Mouse (Mus musculus): ENCODE results near the gene Bmpr2. TPM values are rescaled to one million over a fixed set of nuclear protein-coding genes. Genes with fewer than 3 reads are reported as not detected.

Gene Bmpr2
- polyA plus RNA-seq, 1 experiment: 3.7 TPM

DNA sequence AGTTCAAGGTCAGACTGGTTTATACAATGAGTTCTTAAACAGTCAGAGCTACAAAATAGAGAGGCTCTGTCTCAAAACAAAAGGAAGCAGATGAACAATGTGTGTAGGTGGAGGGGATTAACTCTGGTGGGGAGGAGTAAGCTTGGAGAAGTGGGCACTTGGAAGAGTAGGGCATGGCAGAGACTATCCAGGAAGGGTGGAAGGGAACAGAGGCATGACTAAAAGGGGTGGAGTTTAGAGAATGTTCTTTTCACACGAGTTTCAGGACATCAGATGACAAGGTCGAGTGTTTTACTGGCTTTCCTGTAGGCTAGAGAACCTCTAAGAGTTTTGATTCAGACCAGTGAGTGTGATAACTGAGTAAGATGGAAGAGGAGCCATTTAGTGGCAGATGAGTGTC is 144.5 kb downstream of the Bmpr2 start:
- no peak overlapping the region for H3K4me3 ChIP-seq (ENCODE audit: insufficient read depth, poor library complexity, severe bottlenecking)
- H3ac ChIP-seq (ENCODE audit: control insufficient read depth, insufficient read length, low read depth): no peak overlapping the region
- H3K79me2 ChIP-seq (ENCODE audit: control insufficient read depth, insufficient read depth): no peaks in the 10 kb centered on the region
- H3K79me3 ChIP-seq (ENCODE audit: low read depth): no peaks in the 10 kb centered on the region
- no peak for TF ChIP-seq FOSL1 (IDR thresholded peaks at IDR 0.05; ENCODE audit: insufficient read depth, low read length, poor library complexity, severe bottlenecking)
- no peak for TF ChIP-seq MYOD1 (IDR thresholded peaks at IDR 0.05; ENCODE audit: control insufficient read depth, insufficient read length, low read depth)
- no peak for TF ChIP-seq MYOG (IDR thresholded peaks at IDR 0.05; ENCODE audit: control insufficient read depth, extremely low read depth, insufficient read length)
- TF ChIP-seq CTCF (IDR thresholded peaks at IDR 0.05; ENCODE audit: control insufficient read depth, insufficient read depth, insufficient read length): no peak
- no peak for TF ChIP-seq CEBPB (IDR thresholded peaks at IDR 0.05; ENCODE audit: low read depth)
- no peak for TF ChIP-seq MAX (IDR thresholded peaks at IDR 0.05)
- TF ChIP-seq USF1 (IDR thresholded peaks at IDR 0.05; ENCODE audit: low read depth): no peak
- H3K36me3 ChIP-seq (ENCODE audit: control insufficient read depth, insufficient read depth): no peaks in the 10 kb centered on the region
- H3K27me3 ChIP-seq (ENCODE audit: control insufficient read depth, insufficient read depth, insufficient read length): no peaks in the 10 kb centered on the region

- Histone ChIP-seq H3ac (ENCODE audit: control insufficient read depth, insufficient read length, low read depth) (no peak overlapping the region), H3K27me3 (ENCODE audit: control insufficient read depth, insufficient read depth, insufficient read length) (no peaks in the 10 kb centered on the region), H3K4me3 (ENCODE audit: insufficient read depth, poor library complexity, severe bottlenecking) (no peak overlapping the region), H3K36me3 (ENCODE audit: control insufficient read depth, insufficient read depth) (no peaks in the 10 kb centered on the region), H3K79me2 (ENCODE audit: control insufficient read depth, insufficient read depth) (peaks cover 27% of the 10 kb centered on the region), H3K79me3 (ENCODE audit: low read depth) (peaks cover 15% of the 10 kb centered on the region)
- no peak for TF ChIP-seq MYOG (IDR thresholded peaks at IDR 0.05; ENCODE audit: control insufficient read depth, extremely low read depth, insufficient read length)
- no peak for TF ChIP-seq MYOD1 (IDR thresholded peaks at IDR 0.05; ENCODE audit: control insufficient read depth, insufficient read length, low read depth)
- TF ChIP-seq MAX (IDR thresholded peaks at IDR 0.05): no peak
- no peak for TF ChIP-seq CTCF (IDR thresholded peaks at IDR 0.05; ENCODE audit: control insufficient read depth, insufficient read depth, insufficient read length)
- no peak for TF ChIP-seq USF1 (IDR thresholded peaks at IDR 0.05; ENCODE audit: low read depth)
- no peak for TF ChIP-seq CEBPB (IDR thresholded peaks at IDR 0.05; ENCODE audit: low read depth)
- TF ChIP-seq FOSL1 (IDR thresholded peaks at IDR 0.05; ENCODE audit: insufficient read depth, low read length, poor library complexity, severe bottlenecking): no peak
Measured at GRCm38 (mm10) chr1:59910941-59911340, 147.7 kb downstream of the Bmpr2 start.

DNA sequence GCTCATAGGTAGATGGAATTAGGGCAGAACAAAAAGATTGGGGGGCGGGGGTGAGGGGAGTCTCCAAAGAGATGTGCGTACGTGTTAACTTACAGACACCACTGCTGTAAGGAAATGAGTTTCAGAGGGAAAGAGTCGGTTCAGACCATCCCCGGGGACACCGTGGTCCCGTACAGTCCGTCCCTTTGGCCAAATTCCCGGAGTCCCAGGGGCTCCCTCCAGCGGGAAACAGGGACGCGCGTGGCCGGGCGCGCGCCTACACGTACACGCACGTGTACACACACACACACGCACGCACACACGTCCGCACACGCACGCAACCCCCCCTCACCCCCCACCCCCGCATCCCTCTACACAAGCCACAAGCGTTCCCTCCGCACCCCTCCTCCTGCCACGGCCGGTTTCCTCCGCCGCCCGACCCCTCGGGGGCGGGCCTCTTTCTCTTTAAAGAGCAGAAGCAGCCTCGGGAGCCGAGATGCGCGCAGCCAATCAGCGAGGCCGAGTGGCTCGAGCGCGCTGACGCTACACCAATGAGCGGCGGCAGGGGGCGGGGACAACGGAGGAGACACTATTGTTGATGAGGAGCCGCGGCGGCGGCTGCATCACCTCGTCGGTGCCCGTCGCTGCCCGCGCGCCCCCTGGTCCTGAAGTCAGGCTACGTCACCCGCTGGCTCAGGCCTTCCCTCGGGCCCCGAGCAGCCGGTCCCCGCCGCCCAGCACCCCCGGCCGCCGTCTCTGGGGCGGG is 149.4 kb downstream of the Bmpr2 start, which contains the start of gene Fam117b:
TSS of gene Fam117b (plus strand) at position 594 of the 745 bp plus-strand sequence.
- Histone ChIP-seq H3K79me3 (ENCODE audit: low read depth) (peaks cover 19% of the 10 kb centered on the region), H3K79me2 (ENCODE audit: control insufficient read depth, insufficient read depth) (peaks cover 43% of the 10 kb centered on the region), H3K27me3 (ENCODE audit: control insufficient read depth, insufficient read depth, insufficient read length) (no peaks in the 10 kb centered on the region), H3ac (ENCODE audit: control insufficient read depth, insufficient read length, low read depth) (peak within 1 kb of the TSS; percentile 94), H3K36me3 (ENCODE audit: control insufficient read depth, insufficient read depth) (no peaks in the 10 kb centered on the region), H3K4me3 (ENCODE audit: insufficient read depth, poor library complexity, severe bottlenecking) (peak within 1 kb of the TSS; percentile 78)
- TF ChIP-seq CTCF (IDR thresholded peaks at IDR 0.05; ENCODE audit: control insufficient read depth, insufficient read depth, insufficient read length) (peak; percentile 25), USF1 (IDR thresholded peaks at IDR 0.05; ENCODE audit: low read depth) (no peak), FOSL1 (IDR thresholded peaks at IDR 0.05; ENCODE audit: insufficient read depth, low read length, poor library complexity, severe bottlenecking) (no peak)

- Histone ChIP-seq H3ac (ENCODE audit: control insufficient read depth, insufficient read length, low read depth) (peak overlapping the region; percentile 94), H3K79me3 (ENCODE audit: low read depth) (peaks cover 23% of the 10 kb centered on the region), H3K36me3 (ENCODE audit: control insufficient read depth, insufficient read depth) (no peaks in the 10 kb centered on the region), H3K79me2 (ENCODE audit: control insufficient read depth, insufficient read depth) (peaks cover 51% of the 10 kb centered on the region), H3K27me3 (ENCODE audit: control insufficient read depth, insufficient read depth, insufficient read length) (no peaks in the 10 kb centered on the region), H3K4me3 (ENCODE audit: insufficient read depth, poor library complexity, severe bottlenecking) (peak overlapping the region; percentile 78)
- TF ChIP-seq CTCF (IDR thresholded peaks at IDR 0.05; ENCODE audit: control insufficient read depth, insufficient read depth, insufficient read length): no peak
- no peak for TF ChIP-seq USF1 (IDR thresholded peaks at IDR 0.05; ENCODE audit: low read depth)
- TF ChIP-seq MAX (IDR thresholded peaks at IDR 0.05): no peak
- TF ChIP-seq MYOG (IDR thresholded peaks at IDR 0.05; ENCODE audit: control insufficient read depth, extremely low read depth, insufficient read length): no peak
- TF ChIP-seq FOSL1 (IDR thresholded peaks at IDR 0.05; ENCODE audit: insufficient read depth, low read length, poor library complexity, severe bottlenecking): no peak
- TF ChIP-seq CEBPB (IDR thresholded peaks at IDR 0.05; ENCODE audit: low read depth): no peak
- no peak for TF ChIP-seq MYOD1 (IDR thresholded peaks at IDR 0.05; ENCODE audit: control insufficient read depth, insufficient read length, low read depth)
Measured at GRCm38 (mm10) chr1:59913195-59913868, 150.1 kb downstream of the Bmpr2 start.

GRCm38 (mm10) chr1:59913869-59914225 is 150.6 kb downstream of the Bmpr2 start:
- peaks cover 56% of the 10 kb centered on the region for H3K79me2 ChIP-seq (ENCODE audit: control insufficient read depth, insufficient read depth)

More at GRCm38 (mm10) chr1:59913869-59914225, 150.6 kb downstream of the Bmpr2 start:
- H3K36me3 ChIP-seq (ENCODE audit: control insufficient read depth, insufficient read depth): no peaks in the 10 kb centered on the region
- H3ac ChIP-seq (ENCODE audit: control insufficient read depth, insufficient read length, low read depth): peak overlapping the region; percentile 94
- no peak for TF ChIP-seq MAX (IDR thresholded peaks at IDR 0.05)
- TF ChIP-seq CEBPB (IDR thresholded peaks at IDR 0.05; ENCODE audit: low read depth): no peak
- no peak for TF ChIP-seq USF1 (IDR thresholded peaks at IDR 0.05; ENCODE audit: low read depth)
- no peak for TF ChIP-seq MYOG (IDR thresholded peaks at IDR 0.05; ENCODE audit: control insufficient read depth, extremely low read depth, insufficient read length)
- TF ChIP-seq FOSL1 (IDR thresholded peaks at IDR 0.05; ENCODE audit: insufficient read depth, low read length, poor library complexity, severe bottlenecking): no peak
- TF ChIP-seq CTCF (IDR thresholded peaks at IDR 0.05; ENCODE audit: control insufficient read depth, insufficient read depth, insufficient read length): no peak
- TF ChIP-seq MYOD1 (IDR thresholded peaks at IDR 0.05; ENCODE audit: control insufficient read depth, insufficient read length, low read depth): no peak
- no peaks in the 10 kb centered on the region for H3K27me3 ChIP-seq (ENCODE audit: control insufficient read depth, insufficient read depth, insufficient read length)
- H3K4me3 ChIP-seq (ENCODE audit: insufficient read depth, poor library complexity, severe bottlenecking): peak overlapping the region; percentile 78
- peaks cover 24% of the 10 kb centered on the region for H3K79me3 ChIP-seq (ENCODE audit: low read depth)
